Mouse (Mus musculus): ENCODE data around the gene Gm1604a.
A peak's percentile ranks its signal among the peaks of the same experiment; 100 is the strongest.
"Not testable (repeated sequence)": the region's sequence is repeated elsewhere in the genome, so short reads cannot be mapped to it uniquely, and the experiment has no call there.

The Gm1604a gene

GRCm38 (mm10) chr17:7069561-7070240 is 44.3 kb downstream of the Gm1604a start:
- not testable (repeated sequence) for DNase-seq (ENCODE audit: low spot score)

- peak; percentile 26 for DNase-seq (ENCODE audit: low spot score)
Observed at GRCm38 (mm10) chr17:7074494-7074893, 49.1 kb downstream of the Gm1604a start.

- not testable (repeated sequence) for DNase-seq (ENCODE audit: low spot score)
Observed at GRCm38 (mm10) chr17:7075519-7075918, 50.2 kb downstream of the Gm1604a start.

- DNase-seq (ENCODE audit: low spot score), result peak; percentile 69
Observed at GRCm38 (mm10) chr17:7079558-7079957, 54.2 kb downstream of the Gm1604a start.

- not testable (repeated sequence) for DNase-seq (ENCODE audit: low spot score)
Observed at GRCm38 (mm10) chr17:7084523-7084922, 59.2 kb downstream of the Gm1604a start.

- DNase-seq (ENCODE audit: low spot score), result not testable (repeated sequence)
Observed at GRCm38 (mm10) chr17:7085469-7086168, 60.3 kb downstream of the Gm1604a start.

- DNase-seq (ENCODE audit: low spot score), result not testable (repeated sequence)
Observed at GRCm38 (mm10) chr17:7086836-7087235, 61.5 kb downstream of the Gm1604a start.

GRCm38 (mm10) chr17:7097835-7098519 is 72.6 kb downstream of the Gm1604a start:
- DNase-seq (ENCODE audit: low spot score), result not testable (repeated sequence)

- DNase-seq (ENCODE audit: low spot score), result not testable (repeated sequence)
Observed at GRCm38 (mm10) chr17:7099096-7099495, 73.7 kb downstream of the Gm1604a start.

- not testable (repeated sequence) for DNase-seq (ENCODE audit: low spot score)
Observed at GRCm38 (mm10) chr17:7102945-7103344, 77.6 kb downstream of the Gm1604a start.

GRCm38 (mm10) chr17:7111658-7112057 is 86.3 kb downstream of the Gm1604a start:
- DNase-seq (ENCODE audit: low spot score), result not testable (repeated sequence)

GRCm38 (mm10) chr17:7116265-7116664 is 90.9 kb downstream of the Gm1604a start:
- DNase-seq (ENCODE audit: low spot score), result not testable (repeated sequence)

- DNase-seq (ENCODE audit: low spot score), result not testable (repeated sequence)
Observed at GRCm38 (mm10) chr17:7120835-7121234, 95.5 kb downstream of the Gm1604a start.

GRCm38 (mm10) chr17:7122554-7122953 is 97.2 kb downstream of the Gm1604a start:
- not testable (repeated sequence) for DNase-seq (ENCODE audit: low spot score)

- DNase-seq (ENCODE audit: low spot score), result not testable (repeated sequence)
Observed at GRCm38 (mm10) chr17:7126475-7126874, 101.1 kb downstream of the Gm1604a start.

GRCm38 (mm10) chr17:7134002-7134401 is 108.6 kb downstream of the Gm1604a start:
- DNase-seq (ENCODE audit: low spot score), result not testable (repeated sequence)

- not testable (repeated sequence) for DNase-seq (ENCODE audit: low spot score)
Observed at GRCm38 (mm10) chr17:7135277-7135676, 109.9 kb downstream of the Gm1604a start.

Data from lung, postnatal 25 days (tissue).